Mouse (Mus musculus): ENCODE measurements around the gene Ndufb6. TPM values are rescaled to one million over a fixed set of nuclear protein-coding genes. Genes with fewer than 3 reads are reported as not detected.
"Not testable (repeated sequence)": the region's sequence is repeated elsewhere in the genome, so short reads cannot be mapped to it uniquely, and the experiment has no call there.

Ndufb6 gene
- polyA plus RNA-seq, 1 experiment from 2014 or later: 542 TPM

GRCm38 (mm10) chr4:40310796-40311383 lies 31.7 kb upstream of the Ndufb6 start:
- Histone ChIP-seq H3K27me3 (ENCODE audit: insufficient read depth, low read length) (no peaks in the 10 kb centered on the region), H3K27ac (no peak overlapping the region), H3K4me2 (ENCODE audit: low read length) (no peak overlapping the region), H3K36me3 (ENCODE audit: insufficient read depth, low read length) (no peaks in the 10 kb centered on the region), H3K4me1 (replicated peaks; ENCODE audit: insufficient read depth, low read length) (no peaks in the 10 kb centered on the region), H3K9me3 (replicated peaks; ENCODE audit: low read length) (no peaks in the 10 kb centered on the region), H3K9ac (ENCODE audit: low read depth, low read length) (no peak overlapping the region), H3K4me3 (replicated peaks; ENCODE audit: low read depth, low read length) (no peak overlapping the region)
- DNase-seq (ENCODE audit: low spot score) (no peak), ATAC-seq (replicated peaks; ENCODE audit: low FRiP score, low read depth) (no peak)
- WGBS: 81% methylated on average over 11 of the region's 11 CpGs
- TF ChIP-seq CTCF (IDR thresholded peaks at IDR 0.05; ENCODE audit: low read depth): no peak

GRCm38 (mm10) chr4:40309682-40310081 lies 30.5 kb upstream of the Ndufb6 start:
- DNase-seq (ENCODE audit: low spot score): no peak
- no peak overlapping the region for H3K4me2 ChIP-seq (ENCODE audit: low read length)
- H3K9ac ChIP-seq (ENCODE audit: low read depth, low read length): no peak overlapping the region
- H3K4me1 ChIP-seq (replicated peaks; ENCODE audit: insufficient read depth, low read length): no peaks in the 10 kb centered on the region
- H3K4me3 ChIP-seq (replicated peaks; ENCODE audit: low read depth, low read length): no peak overlapping the region
- no peaks in the 10 kb centered on the region for H3K9me3 ChIP-seq (replicated peaks; ENCODE audit: low read length)
- no peak overlapping the region for H3K27ac ChIP-seq
- H3K27me3 ChIP-seq (ENCODE audit: insufficient read depth, low read length): no peaks in the 10 kb centered on the region
- no peak for TF ChIP-seq CTCF (IDR thresholded peaks at IDR 0.05; ENCODE audit: low read depth)
- ATAC-seq (replicated peaks; ENCODE audit: low FRiP score, low read depth): no peak
- no peaks in the 10 kb centered on the region for H3K36me3 ChIP-seq (ENCODE audit: insufficient read depth, low read length)

- ATAC-seq (replicated peaks; ENCODE audit: low FRiP score, low read depth): no peak
- no peak for DNase-seq (ENCODE audit: low spot score)
- no peak for TF ChIP-seq CTCF (IDR thresholded peaks at IDR 0.05; ENCODE audit: low read depth)
- H3K9ac ChIP-seq (ENCODE audit: low read depth, low read length): no peak overlapping the region
- H3K27ac ChIP-seq: no peak overlapping the region
- H3K4me1 ChIP-seq (replicated peaks; ENCODE audit: insufficient read depth, low read length): no peaks in the 10 kb centered on the region
- no peak overlapping the region for H3K4me3 ChIP-seq (replicated peaks; ENCODE audit: low read depth, low read length)
- no peaks in the 10 kb centered on the region for H3K9me3 ChIP-seq (replicated peaks; ENCODE audit: low read length)
- no peaks in the 10 kb centered on the region for H3K27me3 ChIP-seq (ENCODE audit: insufficient read depth, low read length)
- H3K36me3 ChIP-seq (ENCODE audit: insufficient read depth, low read length): no peaks in the 10 kb centered on the region
- no peak overlapping the region for H3K4me2 ChIP-seq (ENCODE audit: low read length)
- 69% methylated on average over 10 of the region's 10 CpGs for WGBS
Observed at GRCm38 (mm10) chr4:40302445-40303125, 23.4 kb upstream of the Ndufb6 start.

- no peak overlapping the region for H3K27ac ChIP-seq
- TF ChIP-seq CTCF (IDR thresholded peaks at IDR 0.05; ENCODE audit: low read depth): peak; percentile 95
- H3K36me3 ChIP-seq (ENCODE audit: insufficient read depth, low read length): no peaks in the 10 kb centered on the region
- peak overlapping the region; percentile 14 for H3K4me2 ChIP-seq (ENCODE audit: low read length)
- H3K9me3 ChIP-seq (replicated peaks; ENCODE audit: low read length): no peaks in the 10 kb centered on the region
- no peak overlapping the region for H3K9ac ChIP-seq (ENCODE audit: low read depth, low read length)
- WGBS: 10% methylated on average over 16 of the region's 16 CpGs
- DNase-seq (ENCODE audit: low spot score) (peak; percentile 94), ATAC-seq (replicated peaks; ENCODE audit: low FRiP score, low read depth) (peak; percentile 83)
- H3K4me3 ChIP-seq (replicated peaks; ENCODE audit: low read depth, low read length): no peak overlapping the region
- no peaks in the 10 kb centered on the region for H3K4me1 ChIP-seq (replicated peaks; ENCODE audit: insufficient read depth, low read length)
- H3K27me3 ChIP-seq (ENCODE audit: insufficient read depth, low read length): no peaks in the 10 kb centered on the region
Observed at GRCm38 (mm10) chr4:40301076-40301789, 22.0 kb upstream of the Ndufb6 start.

- H3K27ac ChIP-seq: no peak overlapping the region
- H3K27me3 ChIP-seq (ENCODE audit: insufficient read depth, low read length): no peaks in the 10 kb centered on the region
- no peak overlapping the region for H3K4me3 ChIP-seq (replicated peaks; ENCODE audit: low read depth, low read length)
- ATAC-seq (replicated peaks; ENCODE audit: low FRiP score, low read depth) (no peak), DNase-seq (ENCODE audit: low spot score) (no peak)
- 71% methylated on average over 5 of the region's 5 CpGs for WGBS
- H3K4me2 ChIP-seq (ENCODE audit: low read length): no peak overlapping the region
- H3K9me3 ChIP-seq (replicated peaks; ENCODE audit: low read length): no peaks in the 10 kb centered on the region
- no peaks in the 10 kb centered on the region for H3K36me3 ChIP-seq (ENCODE audit: insufficient read depth, low read length)
- H3K9ac ChIP-seq (ENCODE audit: low read depth, low read length): no peak overlapping the region
- H3K4me1 ChIP-seq (replicated peaks; ENCODE audit: insufficient read depth, low read length): no peaks in the 10 kb centered on the region
- no peak for TF ChIP-seq CTCF (IDR thresholded peaks at IDR 0.05; ENCODE audit: low read depth)
Observed at GRCm38 (mm10) chr4:40299169-40299568, 19.9 kb upstream of the Ndufb6 start.

GRCm38 (mm10) chr4:40291511-40291910 lies 12.3 kb upstream of the Ndufb6 start:
- not testable (repeated sequence) for H3K4me2 ChIP-seq (ENCODE audit: low read length); H3K36me3 ChIP-seq (ENCODE audit: insufficient read depth, low read length); H3K9me3 ChIP-seq (replicated peaks; ENCODE audit: low read length); H3K9ac ChIP-seq (ENCODE audit: low read depth, low read length); H3K4me1 ChIP-seq (replicated peaks; ENCODE audit: insufficient read depth, low read length); H3K4me3 ChIP-seq (replicated peaks; ENCODE audit: low read depth, low read length); H3K27ac ChIP-seq; DNase-seq (ENCODE audit: low spot score); H3K27me3 ChIP-seq (ENCODE audit: insufficient read depth, low read length); ATAC-seq (replicated peaks; ENCODE audit: low FRiP score, low read depth)
- WGBS: 92% methylated on average over 11 of the region's 11 CpGs

All from kidney, postnatal 0 days (tissue).